ENCODE assay signal across 22 mouse cellular contexts in the genomic region with DNA sequence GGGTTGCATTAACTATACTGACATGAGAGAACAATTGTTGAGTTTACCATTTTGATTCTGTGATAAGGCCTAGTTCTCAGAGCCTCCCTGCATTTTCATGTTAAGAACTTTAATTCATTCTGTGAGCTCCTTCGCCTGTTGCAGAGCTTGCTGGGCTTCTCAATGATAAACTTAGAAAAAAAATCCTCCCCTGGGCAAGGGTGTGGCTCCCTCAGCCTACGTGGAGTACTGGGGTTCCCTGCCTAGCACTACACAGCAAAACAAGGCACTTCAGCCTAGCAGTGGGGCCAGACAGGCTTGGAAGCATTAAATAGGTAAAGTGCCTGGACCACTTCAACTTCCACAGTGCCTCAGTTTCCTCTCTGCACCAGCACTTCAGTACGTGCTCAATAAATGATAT. TPM values are rescaled to one million over a fixed set of nuclear protein-coding genes. Genes with fewer than 3 reads are reported as not detected.
DNase-seq lines count a peak whose midpoint lies in the region; ATAC-seq and TF ChIP-seq lines count a peak whose summit lies in the region.
"Had no signal": no experiment of that assay in that cellular context is flagged by ENCODE, and none has a peak within 500 bp of the region (broad histone marks: within the 10 kb centered on the region; RNA-seq: fewer than 3 reads in every experiment).

No protein-coding gene starts in this region.

- no peak for ATAC-seq in limb, embryonic 15.5 days (ENCODE audit: insufficient number of reproducible peaks, low FRiP score, low TSS enrichment, low read depth)
- ATAC-seq in heart, postnatal 0 days (ENCODE audit: insufficient read depth, low read depth): no peak
- ATAC-seq in erythroid progenitor cell, adult 5-6 weeks (replicated peaks; ENCODE audit: low FRiP score, poor library complexity, severe bottlenecking): no peak
- ATAC-seq: forebrain, embryonic 13.5 days; hindbrain, embryonic 16.5 days had no signal

- no peak overlapping the region for H3K4me3 ChIP-seq in gastrocnemius, adult 2 months
- no peak overlapping the region for H3K4me3 ChIP-seq in limb, embryonic 15.5 days
- no peak overlapping the region for H3K4me3 ChIP-seq in limb, embryonic 10.5 days
- H3K4me3 ChIP-seq in heart, postnatal 0 days (ENCODE audit: low read depth, low read length): no peak overlapping the region
- H3K4me3 ChIP-seq: forebrain, embryonic 13.5 days; midbrain, embryonic 12.5 days had no signal

- no peak for DNase-seq in gastrocnemius, adult 2 months
- no peak for DNase-seq in gastrocnemius, postnatal 25 days
- DNase-seq in limb, embryonic 10.5 days (ENCODE audit: low spot score): no peak
- DNase-seq in heart, postnatal 0 days (ENCODE audit: low spot score): no peak
- peak; percentile 56 for DNase-seq in skeletal muscle tissue, adult 2 months (ENCODE audit: low read depth, low spot score)
- no peak for DNase-seq in layer of hippocampus, postnatal 14 days (ENCODE audit: low spot score in 2 of 2)
- DNase-seq: cerebellum, postnatal 14 days; kidney, adult 8-10 months; layer of hippocampus, postnatal 36 days; thymus, postnatal 4 days had no signal

- H3K4me2 ChIP-seq in limb, embryonic 15.5 days: no peak overlapping the region
- no peak overlapping the region for H3K4me2 ChIP-seq in heart, postnatal 0 days (ENCODE audit: low read depth, low read length)
- H3K4me2 ChIP-seq: forebrain, embryonic 13.5 days had no signal

- TF ChIP-seq EP300 in heart, postnatal 0 days (IDR thresholded peaks at IDR 0.05; ENCODE audit: low read depth): no peak

- H3K27me3 ChIP-seq in limb, embryonic 15.5 days: no peaks in the 10 kb centered on the region
- no peaks in the 10 kb centered on the region for H3K27me3 ChIP-seq in limb, embryonic 10.5 days (ENCODE audit: low read depth, poor library complexity, severe bottlenecking)
- H3K27me3 ChIP-seq in heart, postnatal 0 days (ENCODE audit: control insufficient read depth, insufficient read depth, low read length): no peaks in the 10 kb centered on the region
- H3K27me3 ChIP-seq: embryonic facial prominence, embryonic 12.5 days; forebrain, embryonic 13.5 days; limb, embryonic 12.5 days; midbrain, embryonic 12.5 days; Patski had no signal

- no peak for TF ChIP-seq CTCF in gastrocnemius, adult 2 months (IDR thresholded peaks at IDR 0.05)
- no peak for TF ChIP-seq CTCF in heart, postnatal 0 days (IDR thresholded peaks at IDR 0.05; ENCODE audit: low read depth)

- peak overlapping the region; percentile 88 for H3K27ac ChIP-seq in gastrocnemius, adult 2 months
- 0 out of 2 replicates have a peak overlapping the region, but pooled peaks have one; percentile 80 for H3K27ac ChIP-seq in limb, embryonic 15.5 days
- H3K27ac ChIP-seq in limb, embryonic 10.5 days: no peak overlapping the region
- peak overlapping the region; percentile 92 for H3K27ac ChIP-seq in heart, postnatal 0 days (ENCODE audit: low read depth)
- H3K27ac ChIP-seq: embryonic facial prominence, embryonic 12.5 days; forebrain, embryonic 13.5 days; limb, embryonic 12.5 days; midbrain, embryonic 12.5 days had no signal

- 57% methylated on average over 3 of the region's 3 CpGs for WGBS in limb, embryonic 15.5 days
- 82% methylated on average over 3 of the region's 3 CpGs for WGBS in limb, embryonic 10.5 days
- 70% methylated on average over 3 of the region's 3 CpGs for WGBS in heart, postnatal 0 days

- H3K9me3 ChIP-seq in limb, embryonic 15.5 days: no peaks in the 10 kb centered on the region
- no peaks in the 10 kb centered on the region for H3K9me3 ChIP-seq in limb, embryonic 10.5 days (replicated peaks)
- no peaks in the 10 kb centered on the region for H3K9me3 ChIP-seq in heart, postnatal 0 days (replicated peaks; ENCODE audit: control insufficient read depth, low read length)
- H3K9me3 ChIP-seq: embryonic facial prominence, embryonic 12.5 days; forebrain, embryonic 13.5 days; limb, embryonic 12.5 days; midbrain, embryonic 12.5 days had no signal

- H3K36me3 ChIP-seq in limb, embryonic 15.5 days: peaks cover 32% of the 10 kb centered on the region
- peaks cover 45% of the 10 kb centered on the region for H3K36me3 ChIP-seq in limb, embryonic 10.5 days
- peaks cover 15% of the 10 kb centered on the region; the same call in 1 of the 2 replicates for H3K36me3 ChIP-seq in heart, postnatal 0 days (replicated peaks; ENCODE audit: control insufficient read depth, insufficient read depth, low read length)

- H3K9ac ChIP-seq in limb, embryonic 15.5 days: no peak overlapping the region
- H3K9ac ChIP-seq in heart, postnatal 0 days (replicated peaks; ENCODE audit: low read depth, low read length): no peak overlapping the region

- intact Hi-C loops in gastrocnemius, adult 2 months (cut with DNase I): no loop called here

- H3K4me1 ChIP-seq in limb, embryonic 15.5 days: peaks cover 15% of the 10 kb centered on the region
- peaks cover 20% of the 10 kb centered on the region for H3K4me1 ChIP-seq in limb, embryonic 10.5 days
- peaks cover 20% of the 10 kb centered on the region for H3K4me1 ChIP-seq in heart, postnatal 0 days (ENCODE audit: control insufficient read depth, insufficient read depth)

RNA-seq across cellular contexts. Expression of gene Lsm4, which starts 8.4 kb away (rescaled TPM):
- total RNA-seq in gastrocnemius, adult 2 months (2021): 10 to 100 TPM; 61.7 to 65.6 TPM
- total RNA-seq in gastrocnemius, postnatal 25 days (2021): 10 to 100 TPM; 57.7 to 66.0 TPM
- 199 and 201 TPM in 2 replicates for polyA plus RNA-seq in limb, embryonic 15.5 days (2015; fragmentation: Nextera tagmentation; extraction: Ambion mirVana)
- 405 and 438 TPM in 2 replicates for polyA plus RNA-seq in limb, embryonic 10.5 days (2016; fragmentation: Nextera tagmentation; extraction: Ambion mirVana)
- total RNA-seq in heart, postnatal 0 days (2014; rRNA removed; ENCODE audit: low replicate concordance): 438 and 495 TPM in 2 replicates
- 202 and 205 TPM in 2 replicates for polyA plus RNA-seq in heart, postnatal 0 days (2015; fragmentation: Nextera tagmentation; extraction: Ambion mirVana)
- 86.5 and 93.1 TPM in 2 replicates for total RNA-seq in erythroid progenitor cell, adult 5-6 weeks (2015; ENCODE audit: low replicate concordance)
- 38.4 and 57.6 TPM in 2 replicates for total RNA-seq in erythroid progenitor cell, adult 5-6 weeks (2017; ENCODE audit: low replicate concordance)
- total RNA-seq in layer of hippocampus, postnatal 14 days (2021): 10 to 100 TPM; 67.8 to 71.7 TPM

RNA-seq across cellular contexts. Expression of gene Jund, which starts 17.3 kb away (rescaled TPM):
- 10 to 100 TPM; 35.5 to 54.5 TPM for total RNA-seq in gastrocnemius, adult 2 months (2021)
- total RNA-seq in gastrocnemius, postnatal 25 days (2021): 10 to 100 TPM; 54.5 to 68.6 TPM
- polyA plus RNA-seq in limb, embryonic 15.5 days (2015; fragmentation: Nextera tagmentation; extraction: Ambion mirVana): 69.8 and 81.5 TPM in 2 replicates
- polyA plus RNA-seq in limb, embryonic 10.5 days (2016; fragmentation: Nextera tagmentation; extraction: Ambion mirVana): 69.0 and 80.6 TPM in 2 replicates
- 322 and 503 TPM in 2 replicates for total RNA-seq in heart, postnatal 0 days (2014; rRNA removed; ENCODE audit: low replicate concordance)
- polyA plus RNA-seq in heart, postnatal 0 days (2015; fragmentation: Nextera tagmentation; extraction: Ambion mirVana): 45.9 and 49.5 TPM in 2 replicates
- 26.7 and 36.0 TPM in 2 replicates for total RNA-seq in erythroid progenitor cell, adult 5-6 weeks (2015; ENCODE audit: low replicate concordance)
- 21.1 and 32.0 TPM in 2 replicates for total RNA-seq in erythroid progenitor cell, adult 5-6 weeks (2017; ENCODE audit: low replicate concordance)
- 100 to 1,000 TPM; 163 to 179 TPM for total RNA-seq in layer of hippocampus, postnatal 14 days (2021)

RNA-seq across cellular contexts. Expression of gene Pgpep1, which starts 21.2 kb away (rescaled TPM):
- 10 to 100 TPM in 1 of 2 experiments, 1 to 10 TPM in 1; 9.3 to 22.5 TPM for total RNA-seq in gastrocnemius, adult 2 months (2021)
- total RNA-seq in gastrocnemius, postnatal 25 days (2021): 10 to 100 TPM; 18.6 to 22.6 TPM
- 57.5 and 60.7 TPM in 2 replicates for polyA plus RNA-seq in limb, embryonic 15.5 days (2015; fragmentation: Nextera tagmentation; extraction: Ambion mirVana)
- 44.7 and 45.0 TPM in 2 replicates for polyA plus RNA-seq in limb, embryonic 10.5 days (2016; fragmentation: Nextera tagmentation; extraction: Ambion mirVana)
- 18.0 and 36.3 TPM in 2 replicates for total RNA-seq in heart, postnatal 0 days (2014; rRNA removed; ENCODE audit: low replicate concordance)
- 26.9 and 29.1 TPM in 2 replicates for polyA plus RNA-seq in heart, postnatal 0 days (2015; fragmentation: Nextera tagmentation; extraction: Ambion mirVana)
- total RNA-seq in erythroid progenitor cell, adult 5-6 weeks (2015; ENCODE audit: low replicate concordance): 0.36 and 6.3 TPM in 2 replicates
- under 0.01 and 3.0 TPM in 2 replicates for total RNA-seq in erythroid progenitor cell, adult 5-6 weeks (2017; ENCODE audit: low replicate concordance)
- total RNA-seq in layer of hippocampus, postnatal 14 days (2021): 10 to 100 TPM; 25.9 to 30.8 TPM

RNA-seq across cellular contexts. Expression of gene Iqcn, which starts 21.8 kb away (rescaled TPM):
- total RNA-seq in gastrocnemius, adult 2 months (2021): not detected
- not detected for total RNA-seq in gastrocnemius, postnatal 25 days (2021)
- polyA plus RNA-seq in limb, embryonic 15.5 days (2015; fragmentation: Nextera tagmentation; extraction: Ambion mirVana): 0.04 TPM in 2 replicates
- not detected in 2 replicates for polyA plus RNA-seq in limb, embryonic 10.5 days (2016; fragmentation: Nextera tagmentation; extraction: Ambion mirVana)
- not detected in 2 replicates for total RNA-seq in heart, postnatal 0 days (2014; rRNA removed; ENCODE audit: low replicate concordance)
- not detected in 2 replicates for polyA plus RNA-seq in heart, postnatal 0 days (2015; fragmentation: Nextera tagmentation; extraction: Ambion mirVana)
- not detected in 2 replicates for total RNA-seq in erythroid progenitor cell, adult 5-6 weeks (2015; ENCODE audit: low replicate concordance)
- not detected in 2 replicates for total RNA-seq in erythroid progenitor cell, adult 5-6 weeks (2017; ENCODE audit: low replicate concordance)
- under 1 TPM in 1 of 2 experiments, not detected in 1; 0.14 TPM for total RNA-seq in layer of hippocampus, postnatal 14 days (2021)
- total RNA-seq: gastrocnemius, adult 18-20 months had no signal
- polyA plus RNA-seq: embryonic facial prominence, embryonic 12.5 days; heart, embryonic 14.5 days; hindbrain, embryonic 16.5 days; limb, embryonic 12.5 days had no signal

RNA-seq across cellular contexts. Expression of gene Gm3336, which starts 36.9 kb away (rescaled TPM):
- not detected for total RNA-seq in gastrocnemius, adult 2 months (2021)
- not detected for total RNA-seq in gastrocnemius, postnatal 25 days (2021)
- polyA plus RNA-seq in limb, embryonic 15.5 days (2015; fragmentation: Nextera tagmentation; extraction: Ambion mirVana): not detected in 2 replicates
- polyA plus RNA-seq in limb, embryonic 10.5 days (2016; fragmentation: Nextera tagmentation; extraction: Ambion mirVana): not detected in 2 replicates
- total RNA-seq in heart, postnatal 0 days (2014; rRNA removed; ENCODE audit: low replicate concordance): not detected in 2 replicates
- polyA plus RNA-seq in heart, postnatal 0 days (2015; fragmentation: Nextera tagmentation; extraction: Ambion mirVana): not detected in 2 replicates
- not detected in 2 replicates for total RNA-seq in erythroid progenitor cell, adult 5-6 weeks (2015; ENCODE audit: low replicate concordance)
- not detected in 2 replicates for total RNA-seq in erythroid progenitor cell, adult 5-6 weeks (2017; ENCODE audit: low replicate concordance)
- not detected for total RNA-seq in layer of hippocampus, postnatal 14 days (2021)
- total RNA-seq: adrenal gland, postnatal 4 days; gastrocnemius, adult 18-20 months; layer of hippocampus, postnatal 36 days; neutrophil, adult 5-6 weeks had no signal
- polyA plus RNA-seq: embryonic facial prominence, embryonic 12.5 days; forebrain, embryonic 13.5 days; heart, embryonic 14.5 days; limb, embryonic 12.5 days; midbrain, embryonic 12.5 days had no signal
